Mouse (Mus musculus): ENCODE measurements around the gene Cacnb1. TPM values are rescaled to one million over a fixed set of nuclear protein-coding genes. Genes with fewer than 3 reads are reported as not detected.

Gene Cacnb1
- polyA plus RNA-seq, 1 experiment: 6.1 TPM

DNA sequence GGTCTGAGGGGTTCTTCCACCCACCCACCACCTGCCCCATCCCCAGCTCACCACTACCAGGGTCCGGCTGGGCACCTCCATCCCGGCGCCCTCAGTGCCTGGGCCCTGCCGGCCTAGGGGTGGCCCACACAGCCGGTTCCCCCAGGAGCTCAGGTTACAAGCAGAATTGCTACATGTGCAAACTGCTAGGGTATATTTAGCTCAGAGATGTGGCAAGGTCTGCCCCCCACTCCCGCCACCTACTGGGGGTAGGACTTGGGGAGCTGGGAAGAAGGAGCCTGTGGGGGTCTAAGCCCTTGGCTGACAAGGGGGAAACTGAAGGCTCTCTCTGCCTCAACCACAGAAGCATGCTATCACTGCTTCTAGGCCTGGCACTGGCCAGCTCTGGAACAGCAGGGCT is 4.6 kb downstream of the Cacnb1 start:
- Histone ChIP-seq H3K79me2 (ENCODE audit: control insufficient read depth, insufficient read depth) (peaks cover 10% of the 10 kb centered on the region), H3K4me3 (ENCODE audit: insufficient read depth, poor library complexity, severe bottlenecking) (no peak overlapping the region), H3K36me3 (ENCODE audit: control insufficient read depth, insufficient read depth) (no peaks in the 10 kb centered on the region), H3ac (ENCODE audit: control insufficient read depth, insufficient read length, low read depth) (no peak overlapping the region), H3K79me3 (ENCODE audit: low read depth) (no peaks in the 10 kb centered on the region), H3K27me3 (ENCODE audit: control insufficient read depth, insufficient read depth, insufficient read length) (no peaks in the 10 kb centered on the region)
- TF ChIP-seq MYOG (IDR thresholded peaks at IDR 0.05; ENCODE audit: control insufficient read depth, extremely low read depth, insufficient read length) (no peak), CTCF (IDR thresholded peaks at IDR 0.05; ENCODE audit: control insufficient read depth, insufficient read depth, insufficient read length) (no peak), MAX (IDR thresholded peaks at IDR 0.05) (no peak), CEBPB (IDR thresholded peaks at IDR 0.05; ENCODE audit: low read depth) (no peak), USF1 (IDR thresholded peaks at IDR 0.05; ENCODE audit: low read depth) (no peak), FOSL1 (IDR thresholded peaks at IDR 0.05; ENCODE audit: insufficient read depth, low read length, poor library complexity, severe bottlenecking) (no peak), MYOD1 (IDR thresholded peaks at IDR 0.05; ENCODE audit: control insufficient read depth, insufficient read length, low read depth) (no peak)

GRCm38 (mm10) chr11:98016824-98017223 is 6.0 kb downstream of the Cacnb1 start:
- no peak overlapping the region for H3ac ChIP-seq (ENCODE audit: control insufficient read depth, insufficient read length, low read depth)
- H3K4me3 ChIP-seq (ENCODE audit: insufficient read depth, poor library complexity, severe bottlenecking): no peak overlapping the region
- H3K27me3 ChIP-seq (ENCODE audit: control insufficient read depth, insufficient read depth, insufficient read length): no peaks in the 10 kb centered on the region
- H3K36me3 ChIP-seq (ENCODE audit: control insufficient read depth, insufficient read depth): no peaks in the 10 kb centered on the region
- no peaks in the 10 kb centered on the region for H3K79me3 ChIP-seq (ENCODE audit: low read depth)
- TF ChIP-seq USF1 (IDR thresholded peaks at IDR 0.05; ENCODE audit: low read depth) (no peak), FOSL1 (IDR thresholded peaks at IDR 0.05; ENCODE audit: insufficient read depth, low read length, poor library complexity, severe bottlenecking) (no peak), MYOG (IDR thresholded peaks at IDR 0.05; ENCODE audit: control insufficient read depth, extremely low read depth, insufficient read length) (no peak), MYOD1 (IDR thresholded peaks at IDR 0.05; ENCODE audit: control insufficient read depth, insufficient read length, low read depth) (no peak), MAX (IDR thresholded peaks at IDR 0.05) (no peak), CEBPB (IDR thresholded peaks at IDR 0.05; ENCODE audit: low read depth) (no peak), CTCF (IDR thresholded peaks at IDR 0.05; ENCODE audit: control insufficient read depth, insufficient read depth, insufficient read length) (no peak)
- H3K79me2 ChIP-seq (ENCODE audit: control insufficient read depth, insufficient read depth): peaks cover 6% of the 10 kb centered on the region

- Histone ChIP-seq H3K36me3 (ENCODE audit: control insufficient read depth, insufficient read depth) (no peaks in the 10 kb centered on the region), H3ac (ENCODE audit: control insufficient read depth, insufficient read length, low read depth) (no peak overlapping the region), H3K79me3 (ENCODE audit: low read depth) (no peaks in the 10 kb centered on the region), H3K27me3 (ENCODE audit: control insufficient read depth, insufficient read depth, insufficient read length) (no peaks in the 10 kb centered on the region), H3K79me2 (ENCODE audit: control insufficient read depth, insufficient read depth) (no peaks in the 10 kb centered on the region), H3K4me3 (ENCODE audit: insufficient read depth, poor library complexity, severe bottlenecking) (no peak overlapping the region)
- no peak for TF ChIP-seq CEBPB (IDR thresholded peaks at IDR 0.05; ENCODE audit: low read depth)
- no peak for TF ChIP-seq USF1 (IDR thresholded peaks at IDR 0.05; ENCODE audit: low read depth)
- TF ChIP-seq CTCF (IDR thresholded peaks at IDR 0.05; ENCODE audit: control insufficient read depth, insufficient read depth, insufficient read length): no peak
- TF ChIP-seq FOSL1 (IDR thresholded peaks at IDR 0.05; ENCODE audit: insufficient read depth, low read length, poor library complexity, severe bottlenecking): no peak
- TF ChIP-seq MYOD1 (IDR thresholded peaks at IDR 0.05; ENCODE audit: control insufficient read depth, insufficient read length, low read depth): no peak
- TF ChIP-seq MAX (IDR thresholded peaks at IDR 0.05): no peak
- TF ChIP-seq MYOG (IDR thresholded peaks at IDR 0.05; ENCODE audit: control insufficient read depth, extremely low read depth, insufficient read length): no peak
Measured at GRCm38 (mm10) chr11:98016177-98016576, 6.7 kb downstream of the Cacnb1 start.

DNA sequence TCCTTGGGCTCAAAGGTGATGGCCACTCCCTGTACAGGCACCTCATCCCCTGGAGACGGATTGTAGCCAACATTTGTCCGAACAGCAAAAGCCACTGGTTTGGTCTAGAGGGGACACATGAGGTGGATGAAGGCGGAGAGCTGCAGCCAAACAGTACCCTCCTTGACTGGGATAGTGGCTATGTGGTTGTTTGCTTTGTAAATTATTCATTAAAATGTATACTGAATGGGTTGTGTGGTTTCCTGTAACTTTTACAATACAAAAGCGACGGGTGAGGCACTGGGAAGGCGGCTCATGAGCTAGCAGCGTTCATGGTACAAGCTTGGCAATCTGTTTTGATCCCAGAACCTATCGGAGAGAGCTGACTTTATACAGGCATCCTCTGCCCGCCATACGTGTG is 10.0 kb downstream of the Cacnb1 start:
- Histone ChIP-seq H3K36me3 (ENCODE audit: control insufficient read depth, insufficient read depth) (peaks cover 1% of the 10 kb centered on the region), H3ac (ENCODE audit: control insufficient read depth, insufficient read length, low read depth) (no peak overlapping the region), H3K4me3 (ENCODE audit: insufficient read depth, poor library complexity, severe bottlenecking) (no peak overlapping the region), H3K79me3 (ENCODE audit: low read depth) (no peaks in the 10 kb centered on the region), H3K27me3 (ENCODE audit: control insufficient read depth, insufficient read depth, insufficient read length) (no peaks in the 10 kb centered on the region), H3K79me2 (ENCODE audit: control insufficient read depth, insufficient read depth) (no peaks in the 10 kb centered on the region)
- TF ChIP-seq MAX (IDR thresholded peaks at IDR 0.05) (no peak), MYOD1 (IDR thresholded peaks at IDR 0.05; ENCODE audit: control insufficient read depth, insufficient read length, low read depth) (no peak), CTCF (IDR thresholded peaks at IDR 0.05; ENCODE audit: control insufficient read depth, insufficient read depth, insufficient read length) (no peak), MYOG (IDR thresholded peaks at IDR 0.05; ENCODE audit: control insufficient read depth, extremely low read depth, insufficient read length) (no peak), USF1 (IDR thresholded peaks at IDR 0.05; ENCODE audit: low read depth) (no peak), FOSL1 (IDR thresholded peaks at IDR 0.05; ENCODE audit: insufficient read depth, low read length, poor library complexity, severe bottlenecking) (no peak), CEBPB (IDR thresholded peaks at IDR 0.05; ENCODE audit: low read depth) (no peak)

DNA sequence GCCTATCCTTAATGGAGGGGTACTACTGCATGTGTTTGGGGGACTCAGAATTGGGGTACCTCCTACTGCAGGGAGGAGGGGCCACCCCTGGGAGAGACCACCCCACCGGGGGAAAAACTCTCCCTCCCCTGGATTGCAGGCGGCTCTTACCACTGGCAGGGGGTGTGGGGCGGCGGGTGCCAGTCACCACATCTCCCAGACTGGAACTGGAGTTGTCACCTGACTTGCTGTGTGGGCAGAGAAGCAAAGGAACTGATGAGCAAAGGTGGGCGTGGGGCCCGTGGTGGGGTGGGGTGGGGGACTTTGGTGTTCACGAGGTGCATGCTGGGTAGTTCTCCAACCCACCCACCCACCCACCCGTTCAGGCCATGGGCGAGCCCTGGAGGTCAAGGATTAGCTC is 11.1 kb downstream of the Cacnb1 start:
- no peak overlapping the region for H3ac ChIP-seq (ENCODE audit: control insufficient read depth, insufficient read length, low read depth)
- peaks cover 3% of the 10 kb centered on the region for H3K36me3 ChIP-seq (ENCODE audit: control insufficient read depth, insufficient read depth)
- H3K27me3 ChIP-seq (ENCODE audit: control insufficient read depth, insufficient read depth, insufficient read length): no peaks in the 10 kb centered on the region
- H3K4me3 ChIP-seq (ENCODE audit: insufficient read depth, poor library complexity, severe bottlenecking): no peak overlapping the region
- TF ChIP-seq FOSL1 (IDR thresholded peaks at IDR 0.05; ENCODE audit: insufficient read depth, low read length, poor library complexity, severe bottlenecking): no peak
- TF ChIP-seq MYOG (IDR thresholded peaks at IDR 0.05; ENCODE audit: control insufficient read depth, extremely low read depth, insufficient read length): no peak
- no peak for TF ChIP-seq CEBPB (IDR thresholded peaks at IDR 0.05; ENCODE audit: low read depth)
- no peak for TF ChIP-seq MAX (IDR thresholded peaks at IDR 0.05)
- no peak for TF ChIP-seq USF1 (IDR thresholded peaks at IDR 0.05; ENCODE audit: low read depth)
- no peak for TF ChIP-seq MYOD1 (IDR thresholded peaks at IDR 0.05; ENCODE audit: control insufficient read depth, insufficient read length, low read depth)
- no peak for TF ChIP-seq CTCF (IDR thresholded peaks at IDR 0.05; ENCODE audit: control insufficient read depth, insufficient read depth, insufficient read length)
- no peaks in the 10 kb centered on the region for H3K79me3 ChIP-seq (ENCODE audit: low read depth)
- H3K79me2 ChIP-seq (ENCODE audit: control insufficient read depth, insufficient read depth): no peaks in the 10 kb centered on the region

DNA sequence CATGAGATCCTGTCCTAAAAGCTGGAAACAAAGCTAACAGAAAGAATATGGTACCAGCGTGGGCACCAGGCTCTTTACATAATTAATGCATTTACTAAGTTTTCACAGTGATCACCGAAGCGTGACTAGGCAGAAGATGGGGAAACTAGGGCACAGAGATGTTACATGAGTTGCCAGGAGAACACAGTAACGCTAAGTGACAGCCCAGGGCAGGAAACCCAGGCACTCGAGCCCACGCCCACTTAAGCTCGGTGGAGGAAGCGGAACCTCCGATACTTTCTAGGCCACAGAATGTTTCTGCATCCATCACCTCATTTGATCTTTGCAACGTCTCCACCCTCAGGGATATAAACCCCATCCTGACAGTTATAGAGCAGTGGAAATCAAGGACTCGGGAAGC is 14.7 kb downstream of the Cacnb1 start:
- H3K27me3 ChIP-seq (ENCODE audit: control insufficient read depth, insufficient read depth, insufficient read length): no peaks in the 10 kb centered on the region
- H3K79me2 ChIP-seq (ENCODE audit: control insufficient read depth, insufficient read depth): no peaks in the 10 kb centered on the region
- no peak overlapping the region for H3K4me3 ChIP-seq (ENCODE audit: insufficient read depth, poor library complexity, severe bottlenecking)
- H3K79me3 ChIP-seq (ENCODE audit: low read depth): no peaks in the 10 kb centered on the region
- H3K36me3 ChIP-seq (ENCODE audit: control insufficient read depth, insufficient read depth): peaks cover 3% of the 10 kb centered on the region
- TF ChIP-seq MYOD1 (IDR thresholded peaks at IDR 0.05; ENCODE audit: control insufficient read depth, insufficient read length, low read depth): no peak
- TF ChIP-seq CEBPB (IDR thresholded peaks at IDR 0.05; ENCODE audit: low read depth): no peak
- no peak for TF ChIP-seq USF1 (IDR thresholded peaks at IDR 0.05; ENCODE audit: low read depth)
- H3ac ChIP-seq (ENCODE audit: control insufficient read depth, insufficient read length, low read depth): no peak overlapping the region
